Mouse (Mus musculus) thymus, postnatal 25 days (tissue): ENCODE data around the gene Ube3b.
A peak's percentile ranks its signal among the peaks of the same experiment; 100 is the strongest.

ENCODE experiments used
- DNase-seq: peaks from one replicate; pipeline ENCODE4 v3.0.0; 2022

Ube3b gene

GRCm38 (mm10) chr5:114374409-114375213 lies 5.8 kb upstream of the Ube3b start:
- DNase-seq: peak; percentile 44

DNA sequence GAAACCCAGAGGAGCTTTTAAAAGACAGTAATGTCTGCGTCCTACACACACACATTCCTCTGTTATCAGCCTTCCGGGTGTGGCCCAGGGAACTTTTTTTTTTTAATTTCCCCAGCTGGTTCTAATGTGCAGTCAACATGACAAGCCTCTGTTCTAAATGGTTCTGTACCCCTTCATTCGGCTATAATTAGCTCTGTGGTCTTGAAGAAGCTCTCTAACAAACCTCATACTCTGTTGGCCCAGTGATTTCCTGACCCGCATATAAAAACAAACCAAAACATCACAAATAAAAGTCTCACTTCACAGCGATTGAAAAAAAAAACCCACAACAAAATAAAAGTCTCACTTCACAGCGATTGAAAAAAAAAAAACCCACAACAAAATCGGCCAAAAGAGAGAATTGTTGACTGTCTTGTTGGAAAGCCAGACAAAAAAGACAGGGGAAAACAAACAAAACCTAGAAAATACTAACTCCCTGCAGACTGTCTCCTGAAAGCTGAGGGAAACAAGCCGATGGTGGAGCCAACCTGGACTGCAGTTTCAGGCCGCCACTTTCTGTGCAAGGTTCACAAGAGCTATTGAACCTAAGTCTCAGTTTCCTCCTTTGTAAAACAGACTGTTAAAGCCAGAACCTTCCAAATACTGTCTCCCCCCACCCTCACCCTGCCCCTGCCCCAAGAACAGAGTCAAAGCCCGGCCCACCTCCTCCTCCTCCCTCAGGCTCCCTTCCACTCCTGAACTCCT lies 2.1 kb upstream of the Ube3b start:
- no peak for DNase-seq

DNA sequence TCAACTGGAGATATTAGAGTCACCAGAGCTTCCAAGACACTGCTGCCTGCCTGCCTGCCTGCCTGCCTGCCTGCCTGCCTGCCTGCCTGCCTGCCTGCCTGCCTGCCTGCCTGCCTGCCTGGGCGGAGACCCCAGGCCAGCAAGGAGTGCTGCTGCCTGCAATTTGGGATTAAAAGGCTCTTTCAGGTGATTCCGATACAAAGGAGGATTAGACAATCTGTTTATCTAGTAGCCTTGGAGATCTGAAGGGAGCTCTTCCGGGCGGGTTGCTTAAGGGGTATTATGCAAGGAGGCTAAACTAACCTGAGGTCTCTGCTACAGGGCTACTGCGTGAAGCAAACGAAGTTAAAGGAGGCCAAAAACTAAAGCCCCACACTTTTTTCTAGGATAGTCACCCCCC lies 1.5 kb upstream of the Ube3b start:
- DNase-seq: no peak

DNA sequence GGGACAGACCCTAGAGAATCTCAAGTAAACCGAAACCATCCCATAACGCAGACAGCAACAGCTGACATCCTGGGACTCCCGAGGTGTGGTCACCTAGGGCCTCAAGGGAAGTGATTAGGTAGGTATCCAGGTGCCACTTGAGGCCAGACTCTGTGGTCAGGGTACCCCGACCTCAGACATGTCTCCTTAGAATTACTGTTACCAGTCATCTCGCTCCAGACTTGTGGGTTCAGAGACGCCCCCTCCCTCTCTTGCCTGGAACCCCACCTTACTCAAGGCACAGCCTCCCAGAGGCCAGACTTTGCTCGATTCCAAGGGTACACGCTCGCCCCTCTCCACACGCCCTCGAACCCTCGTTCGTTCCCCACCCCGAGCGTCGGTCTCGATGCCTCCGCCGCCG lies 644 bp upstream of the Ube3b start:
- DNase-seq: peak; percentile 10

- DNase-seq: no peak
Observed at GRCm38 (mm10) chr5:114381013-114381351, 575 bp downstream of the Ube3b start.

DNA sequence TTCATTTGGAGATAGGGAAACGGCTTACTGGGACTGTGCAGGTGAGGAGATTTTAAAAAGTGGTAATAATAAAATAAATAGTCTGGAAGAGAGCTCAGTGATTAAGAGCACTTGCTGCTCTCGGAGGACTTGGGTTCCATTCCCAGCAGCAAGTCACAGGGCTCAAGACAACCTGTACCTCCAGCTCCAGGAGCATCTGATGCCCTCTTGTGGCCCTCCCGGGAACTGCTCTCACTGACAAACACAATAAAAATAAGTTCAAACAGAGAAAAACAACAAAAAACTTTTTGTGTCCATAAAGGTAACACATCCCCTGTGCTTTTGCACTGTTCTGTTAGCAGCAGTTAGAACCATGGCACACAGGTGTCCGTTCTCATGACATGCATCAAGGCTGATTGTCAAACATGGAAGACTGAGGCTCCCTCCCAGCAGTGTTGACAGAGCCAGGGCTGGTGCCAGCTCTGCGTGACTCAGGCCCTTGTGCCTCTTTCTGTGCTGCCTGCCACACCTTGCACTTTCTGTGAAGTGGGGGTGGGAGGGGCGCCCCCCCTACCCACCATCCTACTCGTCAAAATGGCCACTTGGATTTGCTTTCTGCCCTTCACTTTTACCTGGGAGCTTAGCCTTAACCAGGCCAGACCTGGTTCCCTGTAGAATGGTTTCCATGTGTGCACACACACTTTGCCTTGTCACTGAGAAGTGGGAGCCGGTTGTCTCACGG lies 2.9 kb downstream of the Ube3b start:
- peak; percentile 65 for DNase-seq

DNA sequence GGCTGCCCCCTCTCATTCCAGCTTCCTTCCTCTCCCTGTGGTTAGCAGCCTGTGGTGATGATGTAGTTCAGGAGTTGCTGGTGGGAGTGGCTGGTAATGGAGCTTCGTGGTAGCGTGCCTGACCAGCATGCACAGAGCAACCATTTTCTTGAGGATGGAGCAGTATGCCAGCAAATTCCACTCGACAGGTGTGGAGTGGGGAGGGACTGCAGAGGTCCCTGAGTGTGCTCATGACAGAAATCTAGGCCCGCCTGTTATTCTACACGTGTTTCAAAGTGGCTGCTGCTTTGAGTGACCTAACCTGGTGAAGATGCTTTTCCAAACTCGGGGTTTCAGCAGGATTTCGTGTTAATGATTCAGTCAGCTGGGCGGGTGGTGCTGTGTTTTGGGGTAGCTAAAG lies 4.0 kb downstream of the Ube3b start:
- no peak for DNase-seq

DNA sequence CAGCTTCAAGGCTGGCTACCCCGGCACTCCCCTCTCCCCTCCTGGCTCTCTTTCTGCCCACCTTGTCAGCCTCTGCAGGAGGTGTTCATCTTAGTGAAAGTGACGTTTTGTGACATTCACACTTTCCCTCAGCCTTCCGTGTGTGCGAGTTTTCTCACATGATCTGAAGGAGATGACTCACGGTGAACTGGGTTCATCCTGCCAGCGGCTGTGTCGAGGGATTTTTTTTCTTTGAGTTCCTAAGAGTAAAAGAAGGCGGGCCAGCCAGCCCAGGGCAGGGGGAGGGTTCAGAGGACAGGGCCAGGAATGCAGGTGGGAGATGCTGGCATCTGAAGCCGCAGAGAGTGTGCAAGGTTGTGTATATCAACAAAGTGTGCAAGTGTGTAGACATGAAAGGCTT lies 12.8 kb downstream of the Ube3b start:
- no peak for DNase-seq

GRCm38 (mm10) chr5:114406592-114406991 lies 26.2 kb downstream of the Ube3b start:
- DNase-seq: no peak

GRCm38 (mm10) chr5:114407269-114407668 lies 26.9 kb downstream of the Ube3b start:
- no peak for DNase-seq

- DNase-seq: no peak
Observed at GRCm38 (mm10) chr5:114407810-114408209, 27.4 kb downstream of the Ube3b start.

- no peak for DNase-seq
Observed at GRCm38 (mm10) chr5:114408846-114409245, 28.4 kb downstream of the Ube3b start.

DNA sequence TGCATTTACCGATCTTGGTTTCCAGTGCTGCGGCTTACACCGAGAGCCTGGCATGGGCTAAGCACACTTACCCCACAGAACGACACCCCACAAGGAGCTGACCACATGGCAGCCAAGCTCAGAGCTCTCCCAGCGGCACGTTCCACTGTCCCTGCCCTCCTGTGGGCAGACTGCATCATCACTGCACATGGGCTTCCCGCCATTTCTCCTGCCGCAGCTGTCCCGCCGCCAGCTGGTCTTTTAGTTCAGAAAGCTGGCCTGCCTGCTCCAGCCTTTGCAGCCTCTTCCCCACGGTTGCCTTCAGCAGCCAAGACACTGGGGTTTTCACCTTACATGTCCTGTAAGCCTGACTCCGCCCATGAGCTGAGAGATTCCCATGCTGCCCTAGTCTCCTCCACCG lies 30.0 kb downstream of the Ube3b start:
- no peak for DNase-seq

- no peak for DNase-seq
Observed at GRCm38 (mm10) chr5:114412361-114412998, 32.1 kb downstream of the Ube3b start.

GRCm38 (mm10) chr5:114413067-114413735 lies 32.8 kb downstream of the Ube3b start:
- no peak for DNase-seq

GRCm38 (mm10) chr5:114415606-114416005 lies 35.2 kb downstream of the Ube3b start:
- no peak for DNase-seq

- no peak for DNase-seq
Observed at GRCm38 (mm10) chr5:114416855-114417254, 36.4 kb downstream of the Ube3b start.

- peak; percentile 11 for DNase-seq
Observed at GRCm38 (mm10) chr5:114418541-114418940, 38.1 kb downstream of the Ube3b start.

GRCm38 (mm10) chr5:114421561-114422298 lies 41.3 kb downstream of the Ube3b start:
- DNase-seq: no peak

DNA sequence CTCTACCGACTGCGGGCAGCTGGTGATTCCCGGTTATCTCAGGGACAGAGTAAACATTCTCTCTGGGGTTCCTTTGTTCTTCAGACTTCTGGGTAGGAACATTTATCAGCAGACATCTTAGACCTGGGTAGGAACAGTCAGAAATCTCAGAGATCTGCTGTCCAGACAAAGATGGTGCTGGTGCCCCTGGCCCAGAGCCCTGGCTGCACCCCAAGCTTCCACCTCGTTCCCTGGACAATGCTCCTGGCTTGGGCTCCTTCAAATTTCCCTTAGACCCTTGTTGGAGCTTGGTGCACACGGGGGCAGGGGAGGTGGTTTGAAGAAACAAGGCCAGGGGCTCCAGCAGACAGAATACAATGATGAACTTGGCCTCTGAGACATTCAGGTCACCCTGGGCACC lies 42.2 kb downstream of the Ube3b start:
- DNase-seq: no peak

DNA sequence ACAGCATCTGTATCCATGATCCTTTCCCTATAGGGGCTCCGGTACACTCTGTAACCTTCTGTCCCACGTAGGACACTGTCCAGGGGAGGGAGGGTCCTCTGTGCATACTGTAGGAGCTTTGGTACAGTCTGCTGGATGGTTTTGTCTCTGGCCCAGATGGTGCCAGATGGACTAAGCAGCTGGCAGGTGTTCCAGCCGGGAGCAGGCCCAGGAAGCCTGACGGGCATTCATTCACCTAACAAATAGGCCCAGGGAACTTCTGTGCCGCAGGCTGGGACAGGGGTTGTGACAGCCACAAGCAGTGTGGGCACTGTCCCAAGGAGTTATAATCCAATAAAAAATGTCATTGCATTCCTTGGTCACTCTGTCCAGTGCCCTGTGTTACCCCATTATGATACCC lies 43.6 kb downstream of the Ube3b start:
- DNase-seq: no peak

GRCm38 (mm10) chr5:114426732-114427131 lies 46.3 kb downstream of the Ube3b start:
- no peak for DNase-seq
